Mouse (Mus musculus): ENCODE results near the gene Col4a4. TPM values are rescaled to one million over a fixed set of nuclear protein-coding genes. Genes with fewer than 3 reads are reported as not detected.

The Col4a4 gene
- polyA plus RNA-seq, 1 experiment from 2014 or later: 0.21 TPM

DNA sequence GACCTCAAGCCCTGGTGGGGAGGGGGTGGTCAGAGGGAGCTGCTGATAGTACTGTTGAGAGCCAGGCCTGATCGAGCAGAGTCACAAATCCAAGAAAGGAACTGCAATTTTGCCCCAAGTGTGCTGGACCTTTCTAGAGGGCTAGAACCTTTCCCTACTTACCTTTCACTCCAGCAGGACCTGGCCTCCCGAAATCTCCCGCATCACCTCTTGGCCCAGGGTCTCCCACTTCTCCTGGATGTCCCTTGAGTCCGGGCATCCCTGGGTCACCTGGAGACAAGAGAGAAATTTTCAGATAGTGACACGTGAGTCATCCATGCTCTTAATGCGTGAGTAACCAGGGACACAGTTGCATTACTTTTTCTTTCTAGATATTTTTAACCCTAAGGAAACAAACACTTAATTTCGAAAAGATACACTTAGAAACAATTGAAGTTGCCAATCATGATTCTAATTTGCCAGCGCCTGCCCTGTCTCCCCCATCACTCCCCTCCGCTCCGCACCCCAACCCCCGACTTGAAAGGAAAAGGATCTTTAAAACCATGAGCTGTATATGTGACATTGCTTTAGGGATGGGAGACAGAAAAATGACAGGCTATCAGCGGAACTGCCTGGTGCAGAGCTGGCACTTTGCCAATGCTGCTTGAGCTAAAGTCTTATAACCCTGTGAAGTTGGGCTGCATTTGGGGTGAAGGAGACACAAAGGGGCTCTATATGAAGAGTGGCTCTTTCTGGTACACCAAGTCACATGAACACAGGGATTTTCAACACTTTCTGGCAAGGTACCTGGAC lies 106.8 kb downstream of the Col4a4 start:
- DNase-seq (ENCODE audit: low spot score) (no peak), ATAC-seq (replicated peaks; ENCODE audit: low FRiP score) (no peak)
- Histone ChIP-seq H3K27ac (ENCODE audit: low read depth, low read length) (no peak overlapping the region), H3K4me3 (ENCODE audit: low read depth, low read length) (no peak overlapping the region), H3K4me2 (ENCODE audit: low read depth, low read length, severe bottlenecking) (no peak overlapping the region), H3K9me3 (ENCODE audit: control insufficient read depth, low read length) (no peaks in the 10 kb centered on the region), H3K9ac (ENCODE audit: low read length) (no peak overlapping the region), H3K36me3 (ENCODE audit: control insufficient read depth, insufficient read depth, low read length) (no peaks in the 10 kb centered on the region), H3K27me3 (ENCODE audit: control insufficient read depth, insufficient read depth, low read length) (no peaks in the 10 kb centered on the region), H3K4me1 (replicated peaks; ENCODE audit: control insufficient read depth, insufficient read depth, low read length) (peaks cover 1% of the 10 kb centered on the region)
- WGBS: 92% methylated on average over 12 of the region's 12 CpGs

DNA sequence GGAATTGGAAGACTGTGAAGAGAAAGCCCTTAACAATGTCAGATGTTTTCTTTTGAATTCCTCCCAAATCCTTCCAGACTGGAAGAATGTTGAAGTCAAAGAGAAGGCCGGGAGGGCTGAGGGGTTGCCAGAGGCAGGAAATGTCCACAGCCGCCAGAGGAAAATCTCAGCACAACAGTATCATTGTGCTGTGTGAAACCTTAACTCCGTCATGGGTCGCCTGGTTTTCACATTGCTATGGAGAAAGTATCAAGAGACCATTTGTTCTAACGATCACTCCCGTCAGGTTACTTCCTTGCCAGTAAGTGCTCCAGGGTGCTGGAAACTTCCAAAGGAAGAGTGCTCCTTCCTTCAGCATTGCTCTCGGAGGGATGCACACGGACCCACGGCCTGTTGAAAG lies 109.9 kb downstream of the Col4a4 start:
- Histone ChIP-seq H3K4me2 (ENCODE audit: low read depth, low read length, severe bottlenecking) (no peak overlapping the region), H3K36me3 (ENCODE audit: control insufficient read depth, insufficient read depth, low read length) (no peaks in the 10 kb centered on the region), H3K27ac (ENCODE audit: low read depth, low read length) (0 out of 2 replicates have a peak overlapping the region, but pooled peaks have one; percentile 34), H3K4me3 (ENCODE audit: low read depth, low read length) (no peak overlapping the region), H3K27me3 (ENCODE audit: control insufficient read depth, insufficient read depth, low read length) (no peaks in the 10 kb centered on the region), H3K4me1 (replicated peaks; ENCODE audit: control insufficient read depth, insufficient read depth, low read length) (peaks cover 4% of the 10 kb centered on the region), H3K9ac (ENCODE audit: low read length) (no peak overlapping the region), H3K9me3 (ENCODE audit: control insufficient read depth, low read length) (no peaks in the 10 kb centered on the region)
- WGBS: 11% methylated on average over 9 of the region's 9 CpGs
- DNase-seq (ENCODE audit: low spot score) (peak; percentile 63), ATAC-seq (replicated peaks; ENCODE audit: low FRiP score) (0 out of 2 replicates have a peak, but pooled peaks have one; percentile 29)

DNA sequence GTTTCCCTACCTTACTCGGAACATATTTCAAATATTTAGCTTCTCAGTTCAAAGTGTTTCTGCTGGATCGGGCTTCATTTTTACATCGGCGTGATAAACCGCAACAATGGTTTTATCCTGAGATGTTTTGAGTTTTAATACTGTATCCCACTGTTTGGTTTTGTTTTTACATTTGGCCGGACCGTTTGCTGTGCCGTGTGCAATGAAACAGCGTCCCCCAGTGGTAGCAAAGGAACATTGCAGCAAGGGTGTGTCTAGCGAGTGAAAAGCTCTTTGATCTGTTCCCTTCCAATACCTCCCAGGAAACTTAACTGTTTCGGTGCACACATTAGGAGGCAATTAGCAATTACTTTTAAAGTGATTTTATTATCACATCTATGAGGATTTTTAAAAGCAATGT lies 110.4 kb downstream of the Col4a4 start:
- Histone ChIP-seq H3K36me3 (ENCODE audit: control insufficient read depth, insufficient read depth, low read length) (no peaks in the 10 kb centered on the region), H3K27ac (ENCODE audit: low read depth, low read length) (no peak overlapping the region), H3K9ac (ENCODE audit: low read length) (no peak overlapping the region), H3K27me3 (ENCODE audit: control insufficient read depth, insufficient read depth, low read length) (no peaks in the 10 kb centered on the region), H3K9me3 (ENCODE audit: control insufficient read depth, low read length) (no peaks in the 10 kb centered on the region), H3K4me2 (ENCODE audit: low read depth, low read length, severe bottlenecking) (no peak overlapping the region), H3K4me1 (replicated peaks; ENCODE audit: control insufficient read depth, insufficient read depth, low read length) (peaks cover 4% of the 10 kb centered on the region), H3K4me3 (ENCODE audit: low read depth, low read length) (no peak overlapping the region)
- ATAC-seq (replicated peaks; ENCODE audit: low FRiP score) (peak; percentile 57), DNase-seq (ENCODE audit: low spot score) (peak; percentile 69)
- WGBS: 42% methylated on average over 11 of the region's 11 CpGs

DNA sequence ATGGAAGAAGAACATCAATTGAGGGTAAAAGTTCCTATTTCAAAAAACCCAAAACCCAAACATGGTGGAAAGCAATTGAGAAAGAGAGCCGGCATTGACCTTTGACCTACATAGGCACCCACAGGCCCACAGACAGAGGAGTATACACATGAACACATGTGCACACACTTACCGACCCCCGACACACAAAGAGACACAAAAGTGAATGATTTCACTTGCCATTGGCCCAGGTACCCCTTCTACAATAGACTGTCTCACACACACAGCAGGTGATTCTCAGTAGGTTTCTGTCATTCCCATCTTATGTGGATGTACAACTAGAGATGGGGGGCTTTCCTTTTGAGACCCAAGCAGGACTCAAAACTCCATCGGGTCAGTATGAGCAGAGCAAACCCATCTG lies 110.8 kb downstream of the Col4a4 start:
- H3K27ac ChIP-seq (ENCODE audit: low read depth, low read length): no peak overlapping the region
- no peaks in the 10 kb centered on the region for H3K27me3 ChIP-seq (ENCODE audit: control insufficient read depth, insufficient read depth, low read length)
- WGBS: 81% methylated on average over 4 of the region's 4 CpGs
- H3K36me3 ChIP-seq (ENCODE audit: control insufficient read depth, insufficient read depth, low read length): no peaks in the 10 kb centered on the region
- H3K4me2 ChIP-seq (ENCODE audit: low read depth, low read length, severe bottlenecking): no peak overlapping the region
- H3K4me1 ChIP-seq (replicated peaks; ENCODE audit: control insufficient read depth, insufficient read depth, low read length): peaks cover 4% of the 10 kb centered on the region
- ATAC-seq (replicated peaks; ENCODE audit: low FRiP score) (0 out of 2 replicates have a peak, but pooled peaks have one; percentile 12), DNase-seq (ENCODE audit: low spot score) (no peak)
- H3K4me3 ChIP-seq (ENCODE audit: low read depth, low read length): no peak overlapping the region
- H3K9me3 ChIP-seq (ENCODE audit: control insufficient read depth, low read length): no peaks in the 10 kb centered on the region
- no peak overlapping the region for H3K9ac ChIP-seq (ENCODE audit: low read length)

DNA sequence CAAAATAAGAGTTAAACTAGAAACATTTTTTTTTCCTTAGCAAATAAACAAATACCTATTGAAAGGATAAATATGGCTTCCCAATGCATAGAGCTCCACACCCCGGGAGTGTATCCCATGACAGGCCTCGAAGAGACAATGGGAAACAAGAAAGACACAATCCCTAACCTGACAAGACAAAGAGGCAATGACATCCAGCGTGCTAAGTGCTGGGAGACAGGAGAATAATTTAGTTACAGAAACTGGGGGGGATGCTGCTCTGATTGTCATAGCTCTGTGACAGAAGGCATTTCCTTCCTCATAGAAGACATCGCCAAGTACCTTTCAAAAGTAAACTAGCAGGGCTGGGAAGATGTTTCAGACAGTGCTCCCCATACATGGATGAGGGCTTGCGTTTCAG lies 111.4 kb downstream of the Col4a4 start:
- 72% methylated on average over 5 of the region's 5 CpGs for WGBS
- Histone ChIP-seq H3K9me3 (ENCODE audit: control insufficient read depth, low read length) (no peaks in the 10 kb centered on the region), H3K4me3 (ENCODE audit: low read depth, low read length) (no peak overlapping the region), H3K4me1 (replicated peaks; ENCODE audit: control insufficient read depth, insufficient read depth, low read length) (peaks cover 4% of the 10 kb centered on the region), H3K9ac (ENCODE audit: low read length) (no peak overlapping the region), H3K27ac (ENCODE audit: low read depth, low read length) (no peak overlapping the region), H3K36me3 (ENCODE audit: control insufficient read depth, insufficient read depth, low read length) (no peaks in the 10 kb centered on the region), H3K4me2 (ENCODE audit: low read depth, low read length, severe bottlenecking) (no peak overlapping the region), H3K27me3 (ENCODE audit: control insufficient read depth, insufficient read depth, low read length) (no peaks in the 10 kb centered on the region)
- no peak for DNase-seq (ENCODE audit: low spot score)
- no peak for ATAC-seq (replicated peaks; ENCODE audit: low FRiP score)

DNA sequence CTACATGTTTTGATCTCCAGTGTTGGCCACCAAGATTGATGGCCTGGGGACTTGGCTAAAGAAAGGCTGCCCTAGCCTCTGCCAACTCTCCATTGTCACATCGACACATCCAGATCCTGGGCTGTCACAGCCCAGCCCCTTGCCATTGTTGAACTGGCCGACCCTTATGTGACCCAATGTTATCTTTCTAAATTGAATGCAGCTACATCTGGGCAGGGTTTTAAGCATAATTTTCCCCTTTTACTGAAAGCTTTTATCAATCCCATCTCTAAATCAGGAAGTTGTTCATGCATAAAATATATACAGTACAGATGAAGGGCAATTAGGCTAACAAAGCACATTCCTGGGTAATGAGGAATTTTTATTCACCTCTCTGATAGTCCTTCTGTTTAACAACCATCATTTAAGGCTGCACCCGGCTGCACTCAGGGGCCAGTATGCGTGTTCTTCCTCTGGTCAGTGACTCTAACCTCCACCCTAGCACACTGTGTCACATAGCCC lies 112.1 kb downstream of the Col4a4 start:
- Histone ChIP-seq H3K4me2 (ENCODE audit: low read depth, low read length, severe bottlenecking) (no peak overlapping the region), H3K36me3 (ENCODE audit: control insufficient read depth, insufficient read depth, low read length) (no peaks in the 10 kb centered on the region), H3K27ac (ENCODE audit: low read depth, low read length) (0 out of 2 replicates have a peak overlapping the region, but pooled peaks have one; percentile 15), H3K9ac (ENCODE audit: low read length) (no peak overlapping the region), H3K4me1 (replicated peaks; ENCODE audit: control insufficient read depth, insufficient read depth, low read length) (peaks cover 4% of the 10 kb centered on the region), H3K4me3 (ENCODE audit: low read depth, low read length) (no peak overlapping the region), H3K9me3 (ENCODE audit: control insufficient read depth, low read length) (no peaks in the 10 kb centered on the region), H3K27me3 (ENCODE audit: control insufficient read depth, insufficient read depth, low read length) (no peaks in the 10 kb centered on the region)
- DNase-seq (ENCODE audit: low spot score): no peak
- peak; percentile 40 for ATAC-seq (replicated peaks; ENCODE audit: low FRiP score)
- WGBS: 25% methylated on average over 4 of the region's 4 CpGs

DNA sequence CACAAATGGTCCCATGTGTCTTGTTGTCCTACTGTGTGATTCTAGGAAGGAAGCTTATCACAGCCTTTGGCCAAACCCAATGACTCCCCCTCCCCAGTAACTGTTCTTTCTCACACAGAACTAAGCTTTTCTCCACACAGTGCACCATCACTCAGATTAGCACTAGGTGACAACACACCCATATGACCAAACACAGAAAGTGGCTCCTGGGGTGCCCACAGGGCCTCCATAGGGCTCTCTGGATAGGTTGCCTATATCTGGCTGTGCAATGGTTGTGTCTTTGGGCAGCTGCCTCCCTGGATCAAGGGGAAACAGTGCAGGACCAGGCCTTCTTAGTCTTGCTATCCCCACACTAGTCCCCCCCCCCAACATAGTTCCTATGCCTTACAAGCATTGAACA lies 113.2 kb downstream of the Col4a4 start:
- H3K4me3 ChIP-seq (ENCODE audit: low read depth, low read length): no peak overlapping the region
- no peak overlapping the region for H3K27ac ChIP-seq (ENCODE audit: low read depth, low read length)
- no peaks in the 10 kb centered on the region for H3K36me3 ChIP-seq (ENCODE audit: control insufficient read depth, insufficient read depth, low read length)
- H3K4me2 ChIP-seq (ENCODE audit: low read depth, low read length, severe bottlenecking): no peak overlapping the region
- peaks cover 4% of the 10 kb centered on the region for H3K4me1 ChIP-seq (replicated peaks; ENCODE audit: control insufficient read depth, insufficient read depth, low read length)
- H3K9ac ChIP-seq (ENCODE audit: low read length): no peak overlapping the region
- DNase-seq (ENCODE audit: low spot score) (no peak), ATAC-seq (replicated peaks; ENCODE audit: low FRiP score) (no peak)
- no peaks in the 10 kb centered on the region for H3K27me3 ChIP-seq (ENCODE audit: control insufficient read depth, insufficient read depth, low read length)
- no peaks in the 10 kb centered on the region for H3K9me3 ChIP-seq (ENCODE audit: control insufficient read depth, low read length)

DNA sequence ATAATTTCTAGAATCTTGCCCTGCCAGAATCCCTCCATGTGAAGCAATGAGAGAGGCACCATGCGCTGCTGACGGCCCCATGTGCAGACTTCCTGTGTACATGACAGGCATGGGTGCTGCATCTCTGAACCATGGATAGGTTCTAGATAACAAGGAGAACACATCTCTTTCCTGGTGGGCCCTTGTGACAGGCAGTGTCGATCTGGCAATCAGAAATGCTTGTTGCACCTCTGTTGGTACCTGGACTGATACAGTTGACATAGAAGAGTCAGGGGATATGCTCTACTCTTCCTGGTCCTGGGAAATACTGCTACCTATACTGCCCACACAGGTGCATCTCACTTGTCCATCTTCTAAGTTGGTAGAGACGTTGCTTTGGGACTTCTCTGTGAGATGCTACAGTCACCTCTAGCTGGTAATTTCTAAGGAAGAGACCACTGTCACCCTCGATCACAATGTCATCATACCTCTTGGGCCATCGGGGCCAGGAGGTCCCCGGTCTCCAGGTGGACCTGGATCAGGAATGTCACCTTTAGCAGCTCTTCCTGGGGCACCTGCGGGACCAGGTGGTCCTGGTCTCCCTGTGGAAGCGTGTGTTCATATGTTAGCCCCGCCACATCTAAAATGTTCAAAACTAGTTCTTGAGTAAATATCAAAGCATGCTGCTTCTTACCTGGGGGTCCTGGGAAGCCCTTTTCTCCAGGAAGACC lies 116.0 kb downstream of the Col4a4 start:
- ATAC-seq (replicated peaks; ENCODE audit: low FRiP score): no peak
- Histone ChIP-seq H3K4me3 (ENCODE audit: low read depth, low read length) (no peak overlapping the region), H3K27ac (ENCODE audit: low read depth, low read length) (no peak overlapping the region), H3K36me3 (ENCODE audit: control insufficient read depth, insufficient read depth, low read length) (no peaks in the 10 kb centered on the region), H3K9me3 (ENCODE audit: control insufficient read depth, low read length) (no peaks in the 10 kb centered on the region), H3K9ac (ENCODE audit: low read length) (no peak overlapping the region), H3K4me1 (replicated peaks; ENCODE audit: control insufficient read depth, insufficient read depth, low read length) (peaks cover 4% of the 10 kb centered on the region), H3K4me2 (ENCODE audit: low read depth, low read length, severe bottlenecking) (no peak overlapping the region), H3K27me3 (ENCODE audit: control insufficient read depth, insufficient read depth, low read length) (no peaks in the 10 kb centered on the region)
- DNase-seq (ENCODE audit: low spot score): no peak
- WGBS: 88% methylated on average over 10 of the region's 10 CpGs

All from forebrain, embryonic 11.5 days (tissue).